Mouse (Mus musculus) stomach, postnatal 0 days (tissue): ENCODE data around the gene Stox2.

Experiments used
- CTCF ChIP-seq: IDR thresholded peaks from 2 replicates; pipeline ENCODE4 v1.5.1; 2016; ENCODE audit warnings: antibody characterized with exemption, low read depth, mild to moderate bottlenecking, moderate library complexity
- EP300 ChIP-seq: optimal IDR thresholded peaks from 2 replicates; pipeline ENCODE3; 2016; ENCODE audit warnings: antibody characterized with exemption

- TF ChIP-seq EP300: no peak
- no peak for TF ChIP-seq CTCF
Measured at GRCm38 (mm10) chr8:47413524-47414257, 32.5 kb downstream of the Stox2 start.
